Mouse (Mus musculus): Measurements from ENCODE around the gene D930048N14Rik.

DNA sequence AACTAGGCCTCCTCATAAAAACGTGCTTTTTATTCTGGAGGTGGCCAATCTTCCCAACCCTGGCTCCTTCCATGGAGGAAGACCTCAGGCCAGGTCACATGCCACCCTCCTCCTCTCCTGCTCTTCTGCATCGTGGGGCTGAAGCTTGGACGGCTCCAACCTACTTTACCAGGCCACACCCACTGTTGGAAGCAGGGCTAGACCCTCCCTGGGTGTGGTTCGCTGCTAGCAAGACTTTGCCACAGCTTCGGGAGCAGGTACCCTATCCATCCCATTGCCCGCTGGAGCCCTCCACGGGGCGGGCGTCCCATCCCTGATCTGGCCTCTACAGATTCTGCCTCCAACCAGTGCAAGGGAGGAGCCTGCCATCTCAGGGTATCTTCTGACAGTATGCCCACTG is 7.6 kb upstream of the D930048N14Rik start:
- TF ChIP-seq CTCF (IDR thresholded peaks at IDR 0.05; ENCODE audit: insufficient read depth, low read length), result no peak
- no peak for TF ChIP-seq POLR2A (IDR thresholded peaks at IDR 0.05; ENCODE audit: borderline replicate concordance, extremely low read depth, low read depth, low read length)

All from lung, adult 2 months (tissue).